Mouse (Mus musculus) heart, embryonic 14.5 days (tissue): ENCODE measurements around the gene Pten. TPM values are rescaled to one million over a fixed set of nuclear protein-coding genes. Genes with fewer than 3 reads are reported as not detected.
A peak's percentile ranks its signal among the peaks of the same experiment; 100 is the strongest.

Experiments used
- ATAC-seq: fragments of 200-750 bp; cut with Nextera tagmentation; 2 replicates; pipeline ENCODE4 v1.8.0; 2017; ENCODE audit warnings: low read depth, moderate TSS enrichment; ENCODE audit not compliant: insufficient number of reproducible peaks, insufficient read depth, low FRiP score
- H3K27ac ChIP-seq, 2 experiments: fragments of 200-500 bp in 1 of 2; fragments of 300-500 bp in 1 of 2; sonication (generic) in 1 of 2; replicated peaks in 1 of 2; 2 replicates each; pipeline ENCODE4 v1.5.1; 2012 to 2014; ENCODE audit warnings: low read depth in 2 of 2, low read length in 2 of 2, control low read depth in 1 of 2, mild to moderate bottlenecking in 1 of 2, mixed read lengths in 1 of 2; ENCODE audit not compliant: control insufficient read depth in 1 of 2, insufficient read depth in 1 of 2
- H3K27me3 ChIP-seq: fragments of 300-500 bp; sonication (generic); 2 replicates; pipeline ENCODE4 v1.6.1; 2014; ENCODE audit warnings: mild to moderate bottlenecking, low read length, control low read depth; ENCODE audit not compliant: control insufficient read depth, insufficient read depth
- H3K36me3 ChIP-seq: fragments of 300-500 bp; sonication (generic); 2 replicates; pipeline ENCODE4 v1.6.1; 2014; ENCODE audit warnings: mild to moderate bottlenecking, control low read depth, low read length, mixed read lengths; ENCODE audit not compliant: control insufficient read depth, insufficient read depth
- H3K4me1 ChIP-seq, 2 experiments: fragments of 200-500 bp in 1 of 2; fragments of 300-500 bp in 1 of 2; sonication (generic) in 1 of 2; 2 replicates each; pipeline ENCODE4 v1.6.1; 2012 to 2014; ENCODE audit warnings: low read length in 2 of 2, control low read depth in 1 of 2, mixed read lengths in 1 of 2; ENCODE audit not compliant: control insufficient read depth in 2 of 2, insufficient read depth in 2 of 2
- H3K4me2 ChIP-seq: fragments of 300-500 bp; sonication (generic); 2 replicates; pipeline ENCODE4 v1.6.1; 2014; ENCODE audit warnings: mild to moderate bottlenecking, low read length
- H3K4me3 ChIP-seq, 2 experiments: fragments of 200-500 bp in 1 of 2; fragments of 300-500 bp in 1 of 2; sonication (generic) in 1 of 2; 2 replicates each; pipeline ENCODE4 v1.5.1; 2012 to 2014; ENCODE audit warnings: low read length in 2 of 2, mild to moderate bottlenecking in 2 of 2, control low read depth in 1 of 2, low read depth in 1 of 2, moderate library complexity in 1 of 2; ENCODE audit not compliant: control insufficient read depth in 1 of 2, insufficient read depth in 1 of 2
- H3K9ac ChIP-seq: fragments of 300-500 bp; sonication (generic); 2 replicates; pipeline ENCODE4 v1.6.1; 2014; ENCODE audit warnings: mild to moderate bottlenecking, low read length
- H3K9me3 ChIP-seq: fragments of 300-500 bp; sonication (generic); 2 replicates; pipeline ENCODE4 v1.6.1; 2016; ENCODE audit warnings: low read length, control low read depth; ENCODE audit not compliant: control insufficient read depth
- whole genome bisulfite sequencing: fragments of 180-500 bp; shearing (Covaris S2); extraction: QIAGEN DNeasy Blood & Tissue Kit; methylation state at CpG from one replicate; pipeline ENCODE4 v1.1.7; 2014; 5-methylcytosine and 5-hydroxymethylcytosine counted together
- polyA plus RNA-seq: library from polyadenylated mRNA; unstranded; fragments of >200 nt; fragmentation: Nextera tagmentation; extraction: Ambion mirVana; gene quantifications from 2 replicates; pipeline ENCODE4 v1.2.1, GENCODE M21; 2014

Pten gene
- polyA plus RNA-seq, 1 experiment from 2014 or later: 10.8 TPM

- Histone ChIP-seq H3K4me1 (no peaks in the 10 kb centered on the region), H3K9me3 (no peaks in the 10 kb centered on the region), H3K36me3 (no peaks in the 10 kb centered on the region), H3K27me3 (no peaks in the 10 kb centered on the region), H3K27ac (no peak overlapping the region), H3K9ac (no peak overlapping the region), H3K4me3 (no peak overlapping the region), H3K4me2 (no peak overlapping the region)
- WGBS: 75% methylated on average over 7 of the region's 7 CpGs
- ATAC-seq: no peak
These were observed 19.5 kb upstream of the Pten start for GRCm38 (mm10) chr19:32737844-32738243.

DNA sequence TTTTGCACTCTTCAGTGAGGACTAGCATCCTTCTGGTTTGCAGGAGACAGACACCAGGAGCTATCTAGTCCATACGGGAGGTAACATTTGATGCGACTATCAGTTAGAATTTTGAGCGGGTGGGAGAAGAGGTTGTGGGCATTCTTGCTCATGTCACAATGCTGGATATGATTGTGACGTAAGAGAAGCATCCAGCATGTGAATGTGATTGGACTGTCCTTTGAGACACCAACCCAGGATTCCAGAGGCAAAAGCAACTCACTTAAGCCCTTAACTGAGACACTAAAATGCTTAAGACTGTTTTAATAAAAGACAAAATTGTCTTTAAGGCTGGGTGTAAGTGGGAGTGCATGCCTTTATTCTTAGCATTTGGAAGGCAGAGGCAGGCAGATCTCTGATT is 17.6 kb upstream of the Pten start, which contains the start of gene Atad1:
Gene Atad1, minus strand, starts transcription at position 101 of the 400 bp plus-strand sequence.
- no peak for ATAC-seq
- H3K36me3 ChIP-seq: no peaks in the 10 kb centered on the region
- H3K27me3 ChIP-seq: no peaks in the 10 kb centered on the region
- H3K4me1 ChIP-seq: no peaks in the 10 kb centered on the region
- H3K27ac ChIP-seq: no peak within 1 kb of the TSS
- no peak within 1 kb of the TSS for H3K4me3 ChIP-seq
- no peaks in the 10 kb centered on the region for H3K9me3 ChIP-seq
- H3K4me2 ChIP-seq: no peak within 1 kb of the TSS
- 75% methylated on average over 4 of the region's 4 CpGs for WGBS
- H3K9ac ChIP-seq: no peak within 1 kb of the TSS

DNA sequence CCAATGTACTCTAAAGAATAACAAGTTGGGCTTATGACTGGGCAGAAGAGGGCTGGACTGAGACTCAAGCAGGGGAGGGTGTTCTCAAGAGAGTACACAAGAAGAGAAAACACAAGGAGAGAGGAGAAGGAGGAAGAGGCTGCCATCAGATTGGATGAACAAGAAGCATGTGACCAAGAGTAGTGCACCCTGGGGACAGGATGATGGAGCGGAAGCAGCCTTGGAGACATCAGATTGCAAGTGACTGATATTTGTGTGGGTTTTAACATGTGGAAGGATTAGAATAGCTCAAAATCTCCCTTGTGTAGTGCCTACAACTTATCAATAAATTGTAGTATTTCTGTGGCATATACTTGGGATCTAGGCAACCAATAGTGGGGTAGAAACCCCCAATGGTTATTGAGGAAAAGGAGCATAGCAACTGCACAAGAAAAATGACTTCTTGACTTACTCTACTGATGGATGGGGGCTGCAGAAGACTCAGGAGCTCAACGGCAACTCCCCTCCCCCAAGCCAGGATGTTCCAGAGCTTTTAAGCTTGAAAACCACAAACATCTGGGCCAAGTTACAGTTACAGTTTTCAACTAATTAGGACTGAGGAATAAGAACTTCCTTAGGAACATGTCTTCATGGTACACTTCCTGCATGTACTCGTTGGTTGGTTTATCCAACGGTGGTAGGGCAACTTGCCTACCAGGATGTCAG is 16.5 kb upstream of the Pten start:
- H3K27ac ChIP-seq: no peak overlapping the region
- H3K36me3 ChIP-seq: no peaks in the 10 kb centered on the region
- ATAC-seq: no peak
- H3K9me3 ChIP-seq: no peaks in the 10 kb centered on the region
- 83% methylated on average over 4 of the region's 4 CpGs for WGBS
- no peak overlapping the region for H3K9ac ChIP-seq
- no peaks in the 10 kb centered on the region for H3K4me1 ChIP-seq
- no peak overlapping the region for H3K4me2 ChIP-seq
- H3K4me3 ChIP-seq: no peak overlapping the region
- no peaks in the 10 kb centered on the region for H3K27me3 ChIP-seq

DNA sequence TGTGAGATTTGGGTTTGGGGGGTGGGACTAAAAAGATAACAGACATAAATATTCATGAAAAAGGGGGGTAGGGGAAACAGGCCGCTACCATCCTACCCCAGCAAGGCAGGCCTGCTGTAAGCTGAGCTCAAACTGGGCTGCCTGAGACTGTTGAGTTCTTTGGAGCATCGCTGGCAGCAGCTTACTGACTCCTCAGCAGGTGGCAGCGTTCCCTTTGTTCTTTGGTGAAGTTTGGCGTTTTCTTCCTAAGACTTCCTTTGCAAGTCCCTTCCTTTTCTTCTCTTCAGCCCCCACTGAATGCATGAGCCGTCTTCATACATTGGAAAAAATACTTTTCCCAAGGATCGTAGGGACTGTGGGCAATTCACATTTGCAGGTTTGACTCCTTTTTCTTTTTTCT is 7.9 kb upstream of the Pten start:
- H3K9ac ChIP-seq: no peak overlapping the region
- 30% methylated on average over 6 of the region's 6 CpGs for WGBS

DNA sequence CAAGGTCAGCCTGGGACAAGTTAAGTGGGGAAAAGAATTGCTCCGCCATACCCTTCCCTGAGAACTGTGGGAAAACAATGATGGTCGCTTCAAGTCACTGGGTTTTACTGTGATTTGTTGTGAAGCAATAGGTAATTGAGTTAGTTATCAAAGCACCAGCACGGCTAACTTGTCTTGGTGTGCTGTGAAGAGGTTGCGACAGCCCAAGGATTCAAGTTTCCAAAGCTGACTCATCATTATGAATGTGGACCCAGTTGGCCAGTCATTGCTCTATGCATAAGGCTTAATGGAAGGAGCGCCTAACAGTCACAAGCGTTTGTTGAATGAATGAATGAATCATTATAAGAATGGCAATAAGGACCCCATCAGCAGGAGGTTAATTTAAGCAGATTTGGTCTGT is 4.9 kb upstream of the Pten start:
- H3K4me1 ChIP-seq: no peaks in the 10 kb centered on the region
- no peak overlapping the region for H3K27ac ChIP-seq
- H3K9me3 ChIP-seq: no peaks in the 10 kb centered on the region
- no peak overlapping the region for H3K4me3 ChIP-seq
- peaks cover 4% of the 10 kb centered on the region; the same call in 1 of the 2 replicates for H3K27me3 ChIP-seq
- H3K36me3 ChIP-seq: no peaks in the 10 kb centered on the region
- 86% methylated on average over 6 of the region's 6 CpGs for WGBS
- H3K9ac ChIP-seq: no peak overlapping the region
- ATAC-seq: no peak
- no peak overlapping the region for H3K4me2 ChIP-seq

More for the DNA sequence above, 7.9 kb upstream of the Pten start:
- Histone ChIP-seq H3K27me3 (peaks cover 4% of the 10 kb centered on the region; the same call in 1 of the 2 replicates), H3K4me1 (no peaks in the 10 kb centered on the region), H3K9me3 (no peaks in the 10 kb centered on the region), H3K27ac (no peak overlapping the region), H3K4me3 (no peak overlapping the region), H3K36me3 (no peaks in the 10 kb centered on the region), H3K4me2 (no peak overlapping the region)
- ATAC-seq: no peak

- no peak for ATAC-seq
- H3K4me3 ChIP-seq: no peak overlapping the region
- no peaks in the 10 kb centered on the region for H3K36me3 ChIP-seq
- no peak overlapping the region for H3K9ac ChIP-seq
- H3K4me2 ChIP-seq: no peak overlapping the region
- no peaks in the 10 kb centered on the region for H3K9me3 ChIP-seq
- 86% methylated on average over 3 of the region's 3 CpGs for WGBS
- no peak overlapping the region for H3K27ac ChIP-seq
- peaks cover 4% of the 10 kb centered on the region; the same call in 1 of the 2 replicates for H3K27me3 ChIP-seq
- H3K4me1 ChIP-seq: no peaks in the 10 kb centered on the region
These were observed 3.9 kb upstream of the Pten start for GRCm38 (mm10) chr19:32753386-32753785.

GRCm38 (mm10) chr19:32754188-32755000 is 2.9 kb upstream of the Pten start:
- H3K4me2 ChIP-seq: peak overlapping the region; percentile 91; the same call in 1 of the 2 replicates
- H3K27ac ChIP-seq: no peak overlapping the region
- no peak for ATAC-seq
- 36% methylated on average over 15 of the region's 15 CpGs for WGBS
- no peaks in the 10 kb centered on the region for H3K4me1 ChIP-seq
- peaks cover 4% of the 10 kb centered on the region; the same call in 1 of the 2 replicates for H3K27me3 ChIP-seq
- H3K4me3 ChIP-seq: no peak overlapping the region
- no peaks in the 10 kb centered on the region for H3K9me3 ChIP-seq
- no peak overlapping the region; the same call in 1 of the 2 replicates for H3K9ac ChIP-seq
- H3K36me3 ChIP-seq: no peaks in the 10 kb centered on the region
